Mouse (Mus musculus) gastrocnemius, adult 2 months (tissue): ENCODE results near the gene Smim7. TPM values are rescaled to one million over a fixed set of nuclear protein-coding genes. Genes with fewer than 3 reads are reported as not detected.

Experiments
- DNase-seq: peaks from one replicate; pipeline ENCODE4 v3.0.0; 2022
- H3K27ac ChIP-seq: fragments of 200-600 bp; 2 replicates; pipeline ENCODE4 v1.8.1; 2022; ENCODE audit warnings: mild to moderate bottlenecking
- H3K4me3 ChIP-seq: fragments of 200-600 bp; 2 replicates; pipeline ENCODE4 v1.8.1; 2022; ENCODE audit warnings: mild to moderate bottlenecking, moderate library complexity
- CTCF ChIP-seq: fragments of 200-600 bp; IDR thresholded peaks from 2 replicates; pipeline ENCODE4 v1.8.1; 2022; ENCODE audit warnings: antibody characterized with exemption, mild to moderate bottlenecking, moderate library complexity
- intact Hi-C: fragments of 180-260 bp; cut with DNase I; formaldehyde crosslinking; loops from one replicate; pipeline ENCODE4 v1.15.1; 2025
- long read RNA-seq, 2 experiments: library from polyadenylated mRNA; stranded (forward); transcript quantifications; one replicate each; pipeline ENCODE4 v2.0.0; 2021
- total RNA-seq, 2 experiments: library from RNA; stranded (reverse); gene quantifications; 2 replicates each; pipeline ENCODE4 v1.2.3; 2021

The Smim7 gene
- 10 to 100 TPM; 64.8 to 65.9 TPM for total RNA-seq
- long read RNA-seq, experiment 1, transcript Smim7-203 (5 exons, 2,892 nt) = major isoform, 63 of 74 reads
- long read RNA-seq, experiment 1, partial matches to known transcripts = 4 of 74 reads
- long read RNA-seq, experiment 1, other reads (novel, unspliced or antisense) = 3 of 74 reads
- long read RNA-seq, experiment 2, transcript Smim7-203 (5 exons, 2,892 nt) = major isoform, 56 of 62 reads
- long read RNA-seq, experiment 2, partial matches to known transcripts = 2 of 62 reads
- long read RNA-seq, experiment 2, other reads (novel, unspliced or antisense) = 2 of 62 reads

- intact Hi-C loops = no loop called here
- peak; percentile 98 for DNase-seq
- Histone ChIP-seq H3K4me3 (peak within 1 kb of the TSS; percentile 90), H3K27ac (peak within 1 kb of the TSS; percentile 99)
- no peak for TF ChIP-seq CTCF
Observed at GRCm38 (mm10) chr8:72570633-72571610, at the start of gene Smim7. TSS of gene Smim7 (minus strand) at chr8:72571088.

- intact Hi-C loops = no loop called here
- peak overlapping the region; percentile 50; the same call in 1 of the 2 replicates for H3K4me3 ChIP-seq
- H3K27ac ChIP-seq = peak overlapping the region; percentile 99
- peak; percentile 67 for TF ChIP-seq CTCF
- DNase-seq = no peak
Observed at GRCm38 (mm10) chr8:72590198-72590597, 19.3 kb upstream of the Smim7 start.

- peak overlapping the region; percentile 50 for H3K4me3 ChIP-seq
- H3K27ac ChIP-seq = peak overlapping the region; percentile 99
- TF ChIP-seq CTCF = no peak
- intact Hi-C loops = no loop called here
- DNase-seq = peak; percentile 88
Observed at GRCm38 (mm10) chr8:72589286-72589685, 18.4 kb upstream of the Smim7 start.

- Histone ChIP-seq H3K4me3 (peak overlapping the region; percentile 50), H3K27ac (peak overlapping the region; percentile 99)
- TF ChIP-seq CTCF = no peak
- intact Hi-C loops = no loop called here
- peak; percentile 56 for DNase-seq
Observed at GRCm38 (mm10) chr8:72588865-72589264, 18.0 kb upstream of the Smim7 start.

- no peak for TF ChIP-seq CTCF
- intact Hi-C loops = no loop called here
- H3K27ac ChIP-seq = peak overlapping the region; percentile 99
- peak overlapping the region; percentile 50 for H3K4me3 ChIP-seq
- DNase-seq = peak; percentile 90
Observed at GRCm38 (mm10) chr8:72587806-72588205, 16.9 kb upstream of the Smim7 start.

GRCm38 (mm10) chr8:72584390-72584789 lies 13.5 kb upstream of the Smim7 start:
- TF ChIP-seq CTCF = no peak
- peak; percentile 72 for DNase-seq

GRCm38 (mm10) chr8:72583056-72583771 lies 12.3 kb upstream of the Smim7 start:
- H3K27ac ChIP-seq = peak overlapping the region; percentile 99
- no peak for TF ChIP-seq CTCF

More at GRCm38 (mm10) chr8:72584390-72584789, 13.5 kb upstream of the Smim7 start:
- peak overlapping the region; percentile 99 for H3K27ac ChIP-seq
- H3K4me3 ChIP-seq = peak overlapping the region; percentile 12
- intact Hi-C loops = no loop called here

GRCm38 (mm10) chr8:72579374-72579773 lies 8.5 kb upstream of the Smim7 start:
- intact Hi-C loops = no loop called here
- no peak for TF ChIP-seq CTCF
- DNase-seq = peak; percentile 56
- Histone ChIP-seq H3K4me3 (peak overlapping the region; percentile 55), H3K27ac (peak overlapping the region; percentile 99)

More at GRCm38 (mm10) chr8:72583056-72583771, 12.3 kb upstream of the Smim7 start:
- H3K4me3 ChIP-seq = peak overlapping the region; percentile 43
- DNase-seq = peak; percentile 89
- intact Hi-C loops = no loop called here

- Histone ChIP-seq H3K27ac (peak overlapping the region; percentile 99), H3K4me3 (peak overlapping the region; percentile 55)
- intact Hi-C loops = no loop called here
- DNase-seq = peak; percentile 70
- TF ChIP-seq CTCF = no peak
Observed at GRCm38 (mm10) chr8:72577941-72578340, 7.1 kb upstream of the Smim7 start.

GRCm38 (mm10) chr8:72577266-72577665 lies 6.4 kb upstream of the Smim7 start:
- peak; percentile 26; the same call in 1 of the 2 replicates for TF ChIP-seq CTCF
- DNase-seq = peak; percentile 59
- H3K27ac ChIP-seq = peak overlapping the region; percentile 99
- no peak overlapping the region; the same call in none of the 2 replicates for H3K4me3 ChIP-seq
- intact Hi-C loops = no loop called here

GRCm38 (mm10) chr8:72575915-72576314 lies 5.0 kb upstream of the Smim7 start:
- Histone ChIP-seq H3K27ac (peak overlapping the region; percentile 99), H3K4me3 (peak overlapping the region; percentile 90)
- intact Hi-C loops = no loop called here
- DNase-seq = no peak
- TF ChIP-seq CTCF = no peak

GRCm38 (mm10) chr8:72573450-72573849 lies 2.6 kb upstream of the Smim7 start:
- TF ChIP-seq CTCF = no peak
- peak overlapping the region; percentile 99 for H3K27ac ChIP-seq
- peak; percentile 76 for DNase-seq
- intact Hi-C loops = no loop called here
- peak overlapping the region; percentile 90 for H3K4me3 ChIP-seq
